Mouse (Mus musculus) cerebellum, adult 2 months (tissue): ENCODE measurements at regions not wholly inside any gene's neighbourhood (a gene's known extent, or its start where the extent isn't known, plus 50 kb on each side); places are given as distances from the start of the nearest gene placed in this dataset.

ENCODE experiments used
- CTCF ChIP-seq: fragments of 200-500 bp; IDR thresholded peaks from 2 replicates; pipeline ENCODE4 v1.5.1; 2011; ENCODE audit warnings: low read depth, mild to moderate bottlenecking, control low read depth, low read length, moderate library complexity, borderline replicate concordance; ENCODE audit not compliant: insufficient read depth
- POLR2A ChIP-seq: fragments of 200-500 bp; IDR thresholded peaks from 2 replicates; pipeline ENCODE4 v1.6.1; 2011; ENCODE audit warnings: low read length, control low read depth, borderline replicate concordance; ENCODE audit not compliant: insufficient read depth

GRCm38 (mm10) chr19:28745105-28745504 lies 65.2 kb upstream of the Glis3 start:
- TF ChIP-seq POLR2A, result no peak
- no peak for TF ChIP-seq CTCF
